Mouse (Mus musculus): ENCODE data around the gene Gm49325. TPM values are rescaled to one million over a fixed set of nuclear protein-coding genes. Genes with fewer than 3 reads are reported as not detected.

Gene Gm49325
- polyA plus RNA-seq, 1 experiment: not detected

- WGBS: 46% methylated on average over 7 of the region's 7 CpGs
- DNase-seq: no peak
- no peak for TF ChIP-seq CTCF (IDR thresholded peaks at IDR 0.05; ENCODE audit: borderline replicate concordance, control insufficient read depth, extremely low read depth, insufficient read depth, low read length, poor library complexity)
- no peak for TF ChIP-seq POLR2A (IDR thresholded peaks at IDR 0.05; ENCODE audit: control insufficient read depth, extremely low read depth, insufficient read depth, low read length, poor library complexity)
- Histone ChIP-seq H3K27me3 (ENCODE audit: control insufficient read depth, insufficient read depth, low read length) (no peaks in the 10 kb centered on the region), H3K36me3 (ENCODE audit: control insufficient read depth, insufficient read depth, low read length) (no peaks in the 10 kb centered on the region), H3K27ac (ENCODE audit: control insufficient read depth, insufficient read depth, low read length) (no peak overlapping the region), H3K4me3 (ENCODE audit: control insufficient read depth, insufficient read depth, low read length) (no peak overlapping the region), H3K4me1 (replicated peaks; ENCODE audit: control insufficient read depth, insufficient read depth, low read length) (peaks cover 8% of the 10 kb centered on the region)
Observed at GRCm38 (mm10) chr10:77626591-77626990, 20.6 kb downstream of the Gm49325 start.

DNA sequence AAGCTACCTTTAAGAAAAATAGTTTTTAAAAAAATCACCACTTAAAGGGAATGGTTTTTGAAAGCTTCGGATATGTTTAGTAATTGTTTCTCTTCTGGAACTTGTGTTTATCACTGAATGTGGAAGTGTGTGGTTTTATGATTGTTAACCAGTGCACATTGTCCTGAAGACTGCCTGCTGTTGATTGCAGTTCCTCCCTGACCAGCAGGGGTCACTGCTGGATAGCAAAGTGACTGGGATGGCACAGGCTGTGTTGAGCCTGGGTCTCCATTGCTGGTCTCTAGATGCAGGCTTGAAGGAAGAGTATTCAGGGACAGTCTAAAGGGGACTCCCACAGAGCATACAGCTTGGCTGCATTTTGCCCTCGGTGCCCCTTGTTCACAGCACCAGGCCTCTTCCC, 21.5 kb downstream of the Gm49325 start:
- H3K36me3 ChIP-seq (ENCODE audit: control insufficient read depth, insufficient read depth, low read length): peaks cover 2% of the 10 kb centered on the region; the same call in 1 of the 2 replicates
- TF ChIP-seq POLR2A (IDR thresholded peaks at IDR 0.05; ENCODE audit: control insufficient read depth, extremely low read depth, insufficient read depth, low read length, poor library complexity) (no peak), CTCF (IDR thresholded peaks at IDR 0.05; ENCODE audit: borderline replicate concordance, control insufficient read depth, extremely low read depth, insufficient read depth, low read length, poor library complexity) (peak; percentile 84; the same call in 1 of the 2 replicates)
- 44% methylated on average over 2 of the region's 2 CpGs for WGBS
- no peak overlapping the region for H3K27ac ChIP-seq (ENCODE audit: control insufficient read depth, insufficient read depth, low read length)
- H3K4me1 ChIP-seq (replicated peaks; ENCODE audit: control insufficient read depth, insufficient read depth, low read length): peaks cover 5% of the 10 kb centered on the region
- DNase-seq: peak; percentile 81
- no peak overlapping the region for H3K4me3 ChIP-seq (ENCODE audit: control insufficient read depth, insufficient read depth, low read length)
- no peaks in the 10 kb centered on the region for H3K27me3 ChIP-seq (ENCODE audit: control insufficient read depth, insufficient read depth, low read length)

DNA sequence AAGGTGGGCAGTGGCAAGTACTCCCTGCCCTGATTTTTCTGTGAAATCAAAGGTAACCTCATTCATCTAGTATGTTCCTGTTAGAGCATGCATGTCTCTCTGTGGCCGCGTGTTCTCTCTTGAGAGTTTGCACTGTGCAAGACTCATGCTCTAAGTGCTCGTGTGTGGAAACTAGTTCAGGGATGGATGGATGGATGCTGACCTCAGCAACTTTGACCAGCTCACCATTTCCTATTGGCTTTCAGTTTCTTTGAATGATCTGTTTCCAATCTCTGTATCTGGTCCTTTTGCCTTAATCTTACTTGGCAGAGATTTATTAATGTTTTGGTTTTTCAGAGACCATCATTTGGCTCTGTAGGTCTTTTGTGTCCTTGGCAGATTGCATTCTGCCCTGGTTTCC, 23.2 kb downstream of the Gm49325 start:
- H3K4me3 ChIP-seq (ENCODE audit: control insufficient read depth, insufficient read depth, low read length): no peak overlapping the region
- TF ChIP-seq POLR2A (IDR thresholded peaks at IDR 0.05; ENCODE audit: control insufficient read depth, extremely low read depth, insufficient read depth, low read length, poor library complexity): no peak
- TF ChIP-seq CTCF (IDR thresholded peaks at IDR 0.05; ENCODE audit: borderline replicate concordance, control insufficient read depth, extremely low read depth, insufficient read depth, low read length, poor library complexity): no peak
- peaks cover 5% of the 10 kb centered on the region; the same call in 1 of the 2 replicates for H3K36me3 ChIP-seq (ENCODE audit: control insufficient read depth, insufficient read depth, low read length)
- DNase-seq: no peak
- H3K27me3 ChIP-seq (ENCODE audit: control insufficient read depth, insufficient read depth, low read length): no peaks in the 10 kb centered on the region
- no peak overlapping the region for H3K27ac ChIP-seq (ENCODE audit: control insufficient read depth, insufficient read depth, low read length)
- H3K4me1 ChIP-seq (replicated peaks; ENCODE audit: control insufficient read depth, insufficient read depth, low read length): 0 out of 2 replicates have a peak, but pooled peaks cover 4% of the 10 kb centered on the region
- WGBS: 98% methylated on average over 3 of the region's 3 CpGs

- Histone ChIP-seq H3K4me3 (ENCODE audit: control insufficient read depth, insufficient read depth, low read length) (no peak overlapping the region), H3K4me1 (replicated peaks; ENCODE audit: control insufficient read depth, insufficient read depth, low read length) (peaks cover 8% of the 10 kb centered on the region), H3K27me3 (ENCODE audit: control insufficient read depth, insufficient read depth, low read length) (no peaks in the 10 kb centered on the region), H3K36me3 (ENCODE audit: control insufficient read depth, insufficient read depth, low read length) (peaks cover 9% of the 10 kb centered on the region), H3K27ac (ENCODE audit: control insufficient read depth, insufficient read depth, low read length) (no peak overlapping the region)
- 96% methylated on average over 1 of the region's 1 CpGs for WGBS
- TF ChIP-seq CTCF (IDR thresholded peaks at IDR 0.05; ENCODE audit: borderline replicate concordance, control insufficient read depth, extremely low read depth, insufficient read depth, low read length, poor library complexity) (no peak), POLR2A (IDR thresholded peaks at IDR 0.05; ENCODE audit: control insufficient read depth, extremely low read depth, insufficient read depth, low read length, poor library complexity) (no peak)
- DNase-seq: peak; percentile 16
Observed at GRCm38 (mm10) chr10:77629970-77630369, 24.0 kb downstream of the Gm49325 start.

GRCm38 (mm10) chr10:77634016-77634415, 28.0 kb downstream of the Gm49325 start:
- Histone ChIP-seq H3K27ac (ENCODE audit: control insufficient read depth, insufficient read depth, low read length) (no peak overlapping the region), H3K36me3 (ENCODE audit: control insufficient read depth, insufficient read depth, low read length) (peaks cover 18% of the 10 kb centered on the region), H3K27me3 (ENCODE audit: control insufficient read depth, insufficient read depth, low read length) (no peaks in the 10 kb centered on the region), H3K4me1 (replicated peaks; ENCODE audit: control insufficient read depth, insufficient read depth, low read length) (peaks cover 8% of the 10 kb centered on the region), H3K4me3 (ENCODE audit: control insufficient read depth, insufficient read depth, low read length) (no peak overlapping the region)
- no peak for DNase-seq
- 81% methylated on average over 6 of the region's 6 CpGs for WGBS
- TF ChIP-seq POLR2A (IDR thresholded peaks at IDR 0.05; ENCODE audit: control insufficient read depth, extremely low read depth, insufficient read depth, low read length, poor library complexity): no peak
- TF ChIP-seq CTCF (IDR thresholded peaks at IDR 0.05; ENCODE audit: borderline replicate concordance, control insufficient read depth, extremely low read depth, insufficient read depth, low read length, poor library complexity): no peak

DNA sequence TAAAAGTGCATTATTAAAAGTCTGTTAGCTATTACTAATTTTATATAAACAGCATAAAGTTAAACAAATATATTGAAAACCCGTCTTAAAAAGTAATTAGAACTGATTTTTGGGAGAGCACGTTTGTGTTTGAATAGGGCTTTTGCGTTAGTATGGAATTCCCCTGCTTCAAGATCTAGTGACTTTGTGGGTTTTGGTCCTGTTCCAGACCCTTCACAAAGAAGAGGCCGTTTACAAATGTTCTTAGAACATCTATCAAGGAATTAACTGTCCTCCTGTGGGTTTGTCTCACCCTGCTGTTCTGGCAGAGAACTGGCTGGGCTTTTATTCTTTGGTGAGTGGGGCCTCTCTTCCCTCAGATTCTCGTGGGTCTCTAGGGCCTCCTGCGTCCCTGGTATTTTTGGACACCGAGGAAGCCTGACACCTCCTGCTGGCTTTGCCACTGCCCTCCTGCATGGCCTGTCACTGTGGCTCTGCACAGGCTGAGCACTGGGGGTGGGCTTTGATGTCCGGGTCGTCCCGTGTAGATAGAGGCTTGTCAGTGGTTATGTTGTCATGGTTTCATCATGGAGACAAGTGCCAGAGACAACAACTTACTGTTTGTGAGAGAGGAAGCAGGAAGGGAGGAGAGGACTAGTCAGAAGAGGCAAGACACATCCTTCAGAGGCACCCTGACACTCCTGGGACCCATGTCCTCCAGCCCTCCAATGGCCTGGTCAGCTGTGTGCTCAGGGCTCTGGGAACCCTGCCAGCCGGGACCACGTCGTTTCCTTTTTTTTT, 28.6 kb downstream of the Gm49325 start:
- DNase-seq: no peak
- Histone ChIP-seq H3K4me1 (replicated peaks; ENCODE audit: control insufficient read depth, insufficient read depth, low read length) (peaks cover 8% of the 10 kb centered on the region), H3K4me3 (ENCODE audit: control insufficient read depth, insufficient read depth, low read length) (no peak overlapping the region), H3K27me3 (ENCODE audit: control insufficient read depth, insufficient read depth, low read length) (no peaks in the 10 kb centered on the region), H3K27ac (ENCODE audit: control insufficient read depth, insufficient read depth, low read length) (peak overlapping the region; percentile 15; the same call in 1 of the 2 replicates), H3K36me3 (ENCODE audit: control insufficient read depth, insufficient read depth, low read length) (peaks cover 18% of the 10 kb centered on the region)
- TF ChIP-seq CTCF (IDR thresholded peaks at IDR 0.05; ENCODE audit: borderline replicate concordance, control insufficient read depth, extremely low read depth, insufficient read depth, low read length, poor library complexity): no peak
- TF ChIP-seq POLR2A (IDR thresholded peaks at IDR 0.05; ENCODE audit: control insufficient read depth, extremely low read depth, insufficient read depth, low read length, poor library complexity): no peak
- 41% methylated on average over 13 of the region's 13 CpGs for WGBS

Data from thymus, adult 2 months (tissue).